Mouse (Mus musculus): Measurements from ENCODE around the gene 5730596B20Rik. TPM values are rescaled to one million over a fixed set of nuclear protein-coding genes. Genes with fewer than 3 reads are reported as not detected.
A peak's percentile ranks its signal among the peaks of the same experiment; 100 is the strongest.

The 5730596B20Rik gene
- polyA plus RNA-seq, 2 experiments from 2014 or later = not detected

- ATAC-seq = peak; percentile 28
These were observed 36.1 kb downstream of the 5730596B20Rik start, which contains the start of the genes Hoxa3 and Gm28308 for GRCm38 (mm10) chr6:52213119-52213986. Gene Hoxa3 (minus strand): TSS chr6:52213336. Gene Gm28308 (minus strand): TSS chr6:52213339.

GRCm38 (mm10) chr6:52214271-52214670, 37.0 kb downstream of the 5730596B20Rik start:
- ATAC-seq = no peak

GRCm38 (mm10) chr6:52215070-52215469, 37.8 kb downstream of the 5730596B20Rik start:
- no peak for ATAC-seq

GRCm38 (mm10) chr6:52215771-52216535, 38.7 kb downstream of the 5730596B20Rik start:
- ATAC-seq = no peak

GRCm38 (mm10) chr6:52216691-52217458, 39.6 kb downstream of the 5730596B20Rik start:
- no peak for ATAC-seq

GRCm38 (mm10) chr6:52217459-52217768, 40.1 kb downstream of the 5730596B20Rik start:
- peak; percentile 44 for ATAC-seq

GRCm38 (mm10) chr6:52217895-52218642, 40.8 kb downstream of the 5730596B20Rik start:
- no peak for ATAC-seq

GRCm38 (mm10) chr6:52218643-52219215, 41.4 kb downstream of the 5730596B20Rik start:
- no peak for ATAC-seq

GRCm38 (mm10) chr6:52219234-52219942, 42.1 kb downstream of the 5730596B20Rik start:
- ATAC-seq = no peak

- ATAC-seq = no peak
These were observed 42.9 kb downstream of the 5730596B20Rik start for GRCm38 (mm10) chr6:52220003-52220864.

- no peak for ATAC-seq
These were observed 43.6 kb downstream of the 5730596B20Rik start for GRCm38 (mm10) chr6:52220865-52221310.

GRCm38 (mm10) chr6:52221337-52221992, 44.2 kb downstream of the 5730596B20Rik start, which contains the start of gene Hoxa7:
Gene Hoxa7 (minus strand): TSS chr6:52221854.
- ATAC-seq = peak; percentile 73

- ATAC-seq = no peak
These were observed 44.8 kb downstream of the 5730596B20Rik start for GRCm38 (mm10) chr6:52221993-52222685.

- no peak for ATAC-seq
These were observed 45.4 kb downstream of the 5730596B20Rik start for GRCm38 (mm10) chr6:52222729-52223128.

- no peak for ATAC-seq
These were observed 46.9 kb downstream of the 5730596B20Rik start for GRCm38 (mm10) chr6:52223939-52224760.

GRCm38 (mm10) chr6:52224895-52225611, 47.8 kb downstream of the 5730596B20Rik start:
- ATAC-seq = no peak

Data from CD4-positive, CD25-positive, alpha-beta regulatory T cell, adult 4 months (primary cell).